Mouse (Mus musculus): ENCODE measurements around the gene Ddhd1.

DNA sequence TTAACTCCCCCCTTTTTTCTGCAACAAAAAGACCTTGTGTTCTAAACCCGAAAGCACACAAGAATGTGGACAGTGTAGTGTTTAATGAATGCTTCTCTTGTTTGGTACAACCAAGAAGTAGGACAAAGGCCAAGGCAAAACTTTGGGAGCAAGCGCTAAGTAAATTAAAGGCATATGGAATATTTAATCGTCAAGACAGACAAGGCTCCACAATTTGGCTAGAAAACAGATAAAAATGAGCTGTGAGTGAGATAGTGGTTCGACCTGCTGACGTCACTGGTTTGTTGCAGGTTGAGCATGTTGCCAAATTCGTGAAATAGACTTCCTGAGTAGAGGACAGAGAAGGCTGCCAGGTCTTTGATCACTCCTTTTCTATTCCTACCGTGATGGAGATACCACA lies 69.5 kb downstream of the Ddhd1 start:
- TF ChIP-seq POLR2A (IDR thresholded peaks at IDR 0.05; ENCODE audit: extremely low read depth, insufficient read depth, low read length): no peak
- TF ChIP-seq CTCF (IDR thresholded peaks at IDR 0.05; ENCODE audit: extremely low read depth, insufficient read depth, low read length): no peak

All from cortical plate, adult 2 months (tissue).